Mouse (Mus musculus) left cerebral cortex, postnatal 14 days (tissue): Measurements from ENCODE around the gene Vmn1r202. TPM values are rescaled to one million over a fixed set of nuclear protein-coding genes. Genes with fewer than 3 reads are reported as not detected.
"Not testable (repeated sequence)": the region's sequence is repeated elsewhere in the genome, so short reads cannot be mapped to it uniquely, and the experiment has no call there.

Experiments
- DNase-seq, 2 experiments: peaks; one replicate each; pipeline ENCODE4 v3.0.0; 2021 to 2022; ENCODE audit warnings: low spot score in 2 of 2, mixed read lengths in 1 of 2
- intact Hi-C: fragments of 180-260 bp; cut with DNase I; formaldehyde crosslinking; loops from one replicate; pipeline ENCODE4 v1.15.1; 2025
- long read RNA-seq, 2 experiments: library from polyadenylated mRNA; stranded (forward); transcript quantifications; one replicate each; pipeline ENCODE4 v2.0.0; 2021
- total RNA-seq, 2 experiments: library from RNA; stranded (reverse); gene quantifications; 2 replicates each; pipeline ENCODE4 v1.2.3; 2021

The Vmn1r202 gene
- total RNA-seq = under 1 TPM in 1 of 2 experiments, not detected in 1; 0.06 TPM
- long read RNA-seq, experiment 1 = 0 reads
- long read RNA-seq, experiment 2 = 0 reads

DNA sequence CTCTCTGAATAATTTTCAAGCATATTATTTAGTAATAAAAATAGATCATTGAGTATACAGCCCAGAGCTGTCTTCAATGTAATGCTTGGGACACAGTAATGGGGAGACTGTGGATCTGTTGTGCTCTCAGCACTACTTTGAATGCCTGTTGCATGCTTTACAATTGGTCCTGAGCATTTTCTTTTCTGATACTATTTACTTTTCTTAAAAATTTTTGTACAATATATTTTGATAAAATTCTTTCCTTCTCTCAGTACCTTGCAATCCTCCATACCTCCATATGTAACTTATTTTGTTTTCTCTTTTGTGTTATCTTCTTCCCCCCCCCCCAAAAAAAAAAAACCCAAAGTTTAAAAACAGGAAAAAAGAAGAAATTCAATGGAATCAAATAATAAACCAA is at the start of gene Vmn1r202:
Vmn1r202 (minus strand) TSS at position 101 of the 400 bp plus-strand sequence.
- no peak for DNase-seq
- intact Hi-C loops = no loop called here

- intact Hi-C loops = not testable (repeated sequence)
These were observed 47.7 kb upstream of the Vmn1r202 start, which contains the start of gene Vmn1r204 for GRCm38 (mm10) chr13:22552898-22553297. Gene Vmn1r204, plus strand, starts transcription at chr13:22553198.

DNA sequence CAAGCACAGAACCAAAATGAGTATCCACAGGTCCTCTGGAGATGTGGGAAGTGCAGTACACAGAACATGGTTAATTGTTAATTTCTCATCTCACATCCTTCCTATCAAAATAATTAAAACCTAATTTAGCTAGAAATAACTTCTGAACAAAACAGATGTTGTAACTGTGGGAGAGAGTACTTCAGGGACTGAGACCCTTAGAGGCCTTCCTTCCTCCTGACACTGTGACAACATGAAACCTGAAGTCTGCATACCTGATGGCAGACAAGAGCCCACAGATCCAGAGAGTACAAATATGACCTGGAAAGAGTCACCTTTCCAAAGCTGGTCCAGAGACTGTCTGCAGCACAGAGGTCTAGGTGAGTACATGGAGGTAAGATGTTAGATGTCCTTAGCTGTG is 12.6 kb upstream of the Vmn1r202 start, which contains the start of gene Vmn1r203:
Vmn1r203 (plus strand) TSS at position 301 of the 400 bp plus-strand sequence.
- DNase-seq = no peak
- intact Hi-C loops = no loop called here

More at GRCm38 (mm10) chr13:22552898-22553297, 47.7 kb upstream of the Vmn1r202 start, which contains the start of gene Vmn1r204:
- DNase-seq = not testable (repeated sequence)

DNA sequence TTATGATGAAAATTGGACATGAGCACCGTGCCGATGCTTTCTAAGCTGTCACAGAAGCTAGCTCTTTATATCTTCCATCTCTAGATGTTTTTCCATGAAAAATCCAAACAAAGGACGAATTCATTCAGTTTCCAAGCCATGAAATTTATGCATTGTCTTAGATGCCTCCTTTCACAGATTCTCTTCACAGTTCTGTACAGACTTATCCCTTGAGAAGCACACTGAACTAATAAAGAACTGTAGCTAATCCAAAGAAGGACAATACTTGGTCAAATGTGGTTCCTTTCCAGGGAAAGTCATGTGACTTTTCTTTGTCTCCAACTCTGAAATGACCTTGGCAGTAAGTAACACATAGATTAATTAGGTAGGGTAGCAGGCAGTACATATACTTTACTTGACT is 2.8 kb downstream of the Vmn1r202 start:
- intact Hi-C loops = no loop called here
- DNase-seq = no peak

GRCm38 (mm10) chr13:22471623-22472022 is 33.6 kb downstream of the Vmn1r202 start, which contains the start of gene Vmn1r201:
Gene Vmn1r201, plus strand, starts transcription at chr13:22471923.
- no peak for DNase-seq
- intact Hi-C loops = no loop called here

- intact Hi-C loops = no loop called here
- DNase-seq = no peak
These were observed 50.0 kb downstream of the Vmn1r202 start for GRCm38 (mm10) chr13:22455145-22455544.

Other genes starting within 250 kb of the Vmn1r202 start
- not detected for gene Vmn1r195, start 234.9 kb downstream of the Vmn1r202 start, total RNA-seq
- not detected for gene Vmn1r196, start 215.5 kb downstream of the Vmn1r202 start, total RNA-seq
- gene Vmn1r197, start 180.8 kb downstream of the Vmn1r202 start, total RNA-seq = not detected
- gene Vmn1r198, start 155.0 kb downstream of the Vmn1r202 start, total RNA-seq = not detected
- not detected for gene Vmn1r199, start 125.6 kb downstream of the Vmn1r202 start, total RNA-seq
- not detected for gene Vmn1r200, start 115.0 kb downstream of the Vmn1r202 start, total RNA-seq
- not detected for gene Vmn1r201, start 33.5 kb downstream of the Vmn1r202 start, total RNA-seq
- not detected for gene Vmn1r203, start 12.7 kb upstream of the Vmn1r202 start, total RNA-seq
- not detected for gene Vmn1r204, start 47.8 kb upstream of the Vmn1r202 start, total RNA-seq
- gene Vmn1r205, start 87.6 kb upstream of the Vmn1r202 start, total RNA-seq = not detected
- not detected for gene Vmn1r206, start 118.9 kb upstream of the Vmn1r202 start, total RNA-seq
- under 1 TPM; 0.11 to 0.15 TPM for gene Vmn1r207-ps, start 224.2 kb upstream of the Vmn1r202 start, total RNA-seq